Mouse (Mus musculus) testis, adult 2 months (tissue): ENCODE data around the gene Trim8. TPM values are rescaled to one million over a fixed set of nuclear protein-coding genes. Genes with fewer than 3 reads are reported as not detected.

Source experiments
- H3K27ac ChIP-seq: fragments of 200-500 bp; 2 replicates; pipeline ENCODE4 v1.5.1; 2012; ENCODE audit warnings: low read depth, low read length; ENCODE audit not compliant: control insufficient read depth, insufficient read depth
- H3K27me3 ChIP-seq: fragments of 200-500 bp; 2 replicates; pipeline ENCODE4 v1.6.1; 2012; ENCODE audit warnings: mild to moderate bottlenecking, low read length, moderate library complexity; ENCODE audit not compliant: control insufficient read depth, insufficient read depth
- H3K36me3 ChIP-seq: fragments of 200-500 bp; 2 replicates; pipeline ENCODE4 v1.6.1; 2012; ENCODE audit warnings: mild to moderate bottlenecking, low read length; ENCODE audit not compliant: control insufficient read depth, insufficient read depth
- H3K4me1 ChIP-seq: fragments of 200-500 bp; 2 replicates; pipeline ENCODE4 v1.6.1; 2012; ENCODE audit warnings: low read length; ENCODE audit not compliant: control insufficient read depth, insufficient read depth
- H3K4me3 ChIP-seq: fragments of 200-500 bp; 2 replicates; pipeline ENCODE4 v1.5.1; 2012; ENCODE audit warnings: low read depth, mild to moderate bottlenecking, low read length, moderate library complexity, mixed read lengths; ENCODE audit not compliant: control insufficient read depth
- CTCF ChIP-seq: fragments of 200-500 bp; IDR thresholded peaks from 2 replicates; pipeline ENCODE4 v1.5.1; 2012; ENCODE audit warnings: low read depth, mild to moderate bottlenecking, inconsistent platforms, low read length, moderate library complexity; ENCODE audit not compliant: control insufficient read depth, insufficient read depth, insufficient replicate concordance
- POLR2A ChIP-seq: fragments of 200-500 bp; IDR thresholded peaks from 2 replicates; pipeline ENCODE4 v1.6.1; 2012; ENCODE audit warnings: low read depth, mild to moderate bottlenecking, inconsistent platforms, low read length, moderate library complexity; ENCODE audit not compliant: control insufficient read depth
- polyA plus RNA-seq: library from polyadenylated mRNA; depleted of rRNA; stranded (reverse); fragments of >200 nt; gene quantifications from 2 replicates; pipeline ENCODE4 v1.2.3, GENCODE M21; 2012

Trim8 gene
- polyA plus RNA-seq, 1 experiment = 2.1 TPM

- Histone ChIP-seq H3K4me3 (no peak overlapping the region), H3K27ac (no peak overlapping the region), H3K4me1 (no peaks in the 10 kb centered on the region), H3K36me3 (no peaks in the 10 kb centered on the region; the same call in none of the 2 replicates), H3K27me3 (no peaks in the 10 kb centered on the region)
- TF ChIP-seq POLR2A (no peak), CTCF (no peak)
Observed at GRCm38 (mm10) chr19:46538213-46538612, 36.7 kb downstream of the Trim8 start.

GRCm38 (mm10) chr19:46542750-46543149 is 41.2 kb downstream of the Trim8 start:
- Histone ChIP-seq H3K27me3 (no peaks in the 10 kb centered on the region), H3K4me3 (no peak overlapping the region), H3K4me1 (no peaks in the 10 kb centered on the region), H3K27ac (no peak overlapping the region), H3K36me3 (no peaks in the 10 kb centered on the region; the same call in none of the 2 replicates)
- TF ChIP-seq POLR2A (no peak), CTCF (no peak)

GRCm38 (mm10) chr19:46547565-46547964 is 46.1 kb downstream of the Trim8 start:
- Histone ChIP-seq H3K36me3 (no peaks in the 10 kb centered on the region), H3K4me3 (no peak overlapping the region), H3K27me3 (no peaks in the 10 kb centered on the region), H3K4me1 (no peaks in the 10 kb centered on the region), H3K27ac (no peak overlapping the region)
- TF ChIP-seq POLR2A (no peak), CTCF (no peak)

GRCm38 (mm10) chr19:46548110-46548509 is 46.6 kb downstream of the Trim8 start:
- Histone ChIP-seq H3K36me3 (no peaks in the 10 kb centered on the region), H3K27me3 (no peaks in the 10 kb centered on the region), H3K4me3 (no peak overlapping the region), H3K27ac (no peak overlapping the region), H3K4me1 (no peaks in the 10 kb centered on the region)
- TF ChIP-seq CTCF (no peak), POLR2A (no peak)

- no peak for TF ChIP-seq POLR2A
- TF ChIP-seq CTCF = no peak
- Histone ChIP-seq H3K4me3 (no peak overlapping the region), H3K4me1 (no peaks in the 10 kb centered on the region; the same call in 1 of the 2 replicates), H3K36me3 (no peaks in the 10 kb centered on the region), H3K27me3 (no peaks in the 10 kb centered on the region), H3K27ac (no peak overlapping the region)
Observed at GRCm38 (mm10) chr19:46550385-46550784, 48.9 kb downstream of the Trim8 start.

GRCm38 (mm10) chr19:46552496-46552895 is 51.0 kb downstream of the Trim8 start:
- Histone ChIP-seq H3K4me3 (no peak overlapping the region), H3K27me3 (no peaks in the 10 kb centered on the region), H3K27ac (no peak overlapping the region), H3K36me3 (peaks cover 1% of the 10 kb centered on the region; the same call in 1 of the 2 replicates), H3K4me1 (no peaks in the 10 kb centered on the region; the same call in 1 of the 2 replicates)
- TF ChIP-seq POLR2A (no peak), CTCF (no peak)

GRCm38 (mm10) chr19:46553541-46553955 is 52.0 kb downstream of the Trim8 start:
- Histone ChIP-seq H3K27ac (no peak overlapping the region), H3K4me3 (no peak overlapping the region), H3K4me1 (no peaks in the 10 kb centered on the region; the same call in 1 of the 2 replicates), H3K27me3 (no peaks in the 10 kb centered on the region), H3K36me3 (peaks cover 1% of the 10 kb centered on the region; the same call in 1 of the 2 replicates)
- no peak for TF ChIP-seq POLR2A
- TF ChIP-seq CTCF = no peak
